Mouse (Mus musculus) hindbrain, embryonic 13.5 days (tissue): ENCODE results near the gene Mlph. TPM values are rescaled to one million over a fixed set of nuclear protein-coding genes. Genes with fewer than 3 reads are reported as not detected.

Source experiments
- ATAC-seq: fragments of 200-750 bp; cut with Nextera tagmentation; 2 replicates; pipeline ENCODE4 v1.8.0; 2017; ENCODE audit warnings: moderate TSS enrichment; ENCODE audit not compliant: low FRiP score
- H3K27ac ChIP-seq: fragments of 300-500 bp; sonication (generic); 2 replicates; pipeline ENCODE4 v1.5.1; 2015; ENCODE audit warnings: inconsistent platforms, mild to moderate bottlenecking, moderate library complexity
- H3K27me3 ChIP-seq: fragments of 300-500 bp; sonication (generic); 2 replicates; pipeline ENCODE4 v1.6.1; 2015; ENCODE audit warnings: mild to moderate bottlenecking, inconsistent platforms
- H3K36me3 ChIP-seq: fragments of 300-500 bp; sonication (generic); 2 replicates; pipeline ENCODE4 v1.6.1; 2015; ENCODE audit warnings: mild to moderate bottlenecking, inconsistent platforms
- H3K4me1 ChIP-seq: fragments of 300-500 bp; sonication (generic); replicated peaks from 2 replicates; pipeline ENCODE4 v1.6.1; 2015; ENCODE audit warnings: inconsistent platforms
- H3K4me2 ChIP-seq: fragments of 300-500 bp; sonication (generic); 2 replicates; pipeline ENCODE4 v1.6.1; 2015; ENCODE audit warnings: inconsistent platforms, mild to moderate bottlenecking, moderate library complexity
- H3K4me3 ChIP-seq: fragments of 300-500 bp; sonication (generic); 2 replicates; pipeline ENCODE4 v1.5.1; 2015; ENCODE audit warnings: mild to moderate bottlenecking, inconsistent platforms
- H3K9ac ChIP-seq: fragments of 300-500 bp; sonication (generic); 2 replicates; pipeline ENCODE4 v1.6.1; 2015; ENCODE audit warnings: mild to moderate bottlenecking, inconsistent platforms
- H3K9me3 ChIP-seq: fragments of 300-500 bp; sonication (generic); 2 replicates; pipeline ENCODE4 v1.6.1; 2016; ENCODE audit warnings: inconsistent platforms
- WGBS: fragments of 180-500 bp; shearing (Covaris S2); methylation state at CpG from one replicate; pipeline ENCODE4 v1.1.7; 2015; 5-methylcytosine and 5-hydroxymethylcytosine counted together
- polyA plus RNA-seq: library from polyadenylated mRNA; unstranded; fragments of >200 nt; fragmentation: Nextera tagmentation; extraction: Ambion mirVana; gene quantifications from 2 replicates; pipeline ENCODE4 v1.2.1, GENCODE M21; 2015

Mlph gene
- polyA plus RNA-seq, 1 experiment from 2014 or later = 0.04 TPM

DNA sequence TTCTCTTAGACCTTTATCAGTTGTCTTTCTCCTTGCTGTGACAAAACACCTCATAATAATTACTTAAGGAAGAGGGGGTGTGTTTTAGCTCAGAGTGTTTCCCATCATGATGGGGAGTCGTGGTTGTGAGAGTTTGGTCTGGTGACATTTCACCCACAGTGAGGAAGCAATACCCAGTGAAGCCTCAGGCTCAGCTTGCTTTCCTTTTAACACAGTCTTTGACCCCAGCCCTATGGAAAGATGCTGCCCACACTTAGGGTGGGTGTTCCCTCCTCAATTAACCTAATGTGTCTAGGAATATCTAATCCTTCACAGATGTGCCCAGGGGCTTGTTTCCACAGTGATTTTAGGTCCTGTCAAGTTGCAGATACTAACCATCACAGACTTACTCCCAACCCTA is 16.9 kb upstream of the Mlph start:
- Histone ChIP-seq H3K9me3 (no peaks in the 10 kb centered on the region), H3K4me1 (peaks cover 10% of the 10 kb centered on the region; the same call in 1 of the 2 replicates), H3K4me3 (no peak overlapping the region), H3K9ac (no peak overlapping the region), H3K27me3 (no peaks in the 10 kb centered on the region), H3K4me2 (no peak overlapping the region), H3K36me3 (no peaks in the 10 kb centered on the region), H3K27ac (no peak overlapping the region)
- 70% methylated on average over 1 of the region's 1 CpGs for WGBS
- ATAC-seq = no peak

DNA sequence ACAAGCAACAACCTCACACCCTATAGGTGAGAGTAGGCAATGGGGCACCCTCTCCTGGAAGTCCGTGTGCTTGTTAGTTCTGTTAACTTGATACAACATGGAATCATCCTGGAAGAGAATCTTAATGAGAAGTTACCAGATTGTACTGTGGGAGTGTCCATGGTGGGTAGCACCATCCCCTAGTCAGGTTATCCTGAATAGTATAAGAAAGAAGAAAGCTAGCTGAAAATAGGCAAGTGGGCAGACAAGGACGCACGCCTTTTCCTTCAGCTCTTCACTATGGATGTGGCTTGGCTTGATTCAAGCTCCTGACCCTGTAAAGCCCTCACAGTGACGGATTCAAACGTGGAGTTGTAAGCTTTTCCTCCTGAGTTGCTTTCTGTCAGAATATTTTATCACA is 15.1 kb upstream of the Mlph start:
- H3K9me3 ChIP-seq = no peaks in the 10 kb centered on the region
- H3K4me3 ChIP-seq = no peak overlapping the region
- H3K27ac ChIP-seq = no peak overlapping the region
- H3K4me1 ChIP-seq = peaks cover 10% of the 10 kb centered on the region; the same call in 1 of the 2 replicates
- H3K27me3 ChIP-seq = no peaks in the 10 kb centered on the region
- no peak overlapping the region for H3K9ac ChIP-seq
- 92% methylated on average over 5 of the region's 5 CpGs for WGBS
- H3K36me3 ChIP-seq = no peaks in the 10 kb centered on the region
- ATAC-seq = no peak
- no peak overlapping the region for H3K4me2 ChIP-seq

DNA sequence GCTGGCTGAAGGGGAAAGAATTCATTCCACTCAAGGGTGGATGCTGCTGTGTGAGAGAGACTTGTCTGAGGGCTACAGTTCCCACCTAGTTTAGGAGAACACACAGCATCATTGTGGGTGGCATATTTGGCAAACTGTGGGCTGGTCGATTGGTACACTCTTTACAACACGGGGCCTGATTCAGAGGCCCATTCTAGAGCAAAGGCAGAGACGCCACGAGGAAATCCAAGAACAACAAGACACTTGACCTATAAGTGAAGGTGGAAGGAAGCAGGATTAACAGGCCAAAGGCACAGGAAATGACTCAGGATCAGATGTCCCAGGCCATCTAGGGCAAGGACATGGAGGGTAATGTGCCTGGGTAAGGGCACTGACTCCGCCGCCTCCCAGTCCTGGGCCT is 14.5 kb upstream of the Mlph start:
- peaks cover 10% of the 10 kb centered on the region; the same call in 1 of the 2 replicates for H3K4me1 ChIP-seq
- WGBS = 89% methylated on average over 6 of the region's 6 CpGs
- no peaks in the 10 kb centered on the region for H3K36me3 ChIP-seq
- no peak overlapping the region for H3K4me2 ChIP-seq
- no peak overlapping the region for H3K9ac ChIP-seq
- no peaks in the 10 kb centered on the region for H3K27me3 ChIP-seq
- no peaks in the 10 kb centered on the region for H3K9me3 ChIP-seq
- no peak overlapping the region for H3K27ac ChIP-seq
- ATAC-seq = no peak
- no peak overlapping the region for H3K4me3 ChIP-seq

DNA sequence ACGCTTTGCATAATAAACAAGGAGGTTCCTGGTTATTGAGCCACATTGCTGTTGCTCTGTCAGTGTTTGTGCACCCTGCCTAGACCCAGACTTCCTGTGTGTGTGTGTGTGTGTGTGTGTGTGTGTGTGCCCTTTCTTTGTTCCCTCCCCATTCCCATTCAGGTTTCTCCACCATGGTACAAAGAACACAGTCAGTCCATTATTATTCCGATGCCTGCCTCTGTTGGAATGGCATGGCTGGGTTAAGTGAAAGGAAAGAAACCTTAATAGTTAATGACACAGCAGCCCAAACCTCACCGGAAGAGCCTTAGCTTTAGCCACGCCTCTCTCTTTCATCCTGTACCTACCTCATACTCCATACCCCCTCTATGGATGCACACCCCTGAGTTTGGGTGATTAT is 13.6 kb upstream of the Mlph start:
- ATAC-seq = no peak
- H3K36me3 ChIP-seq = no peaks in the 10 kb centered on the region
- peaks cover 10% of the 10 kb centered on the region; the same call in 1 of the 2 replicates for H3K4me1 ChIP-seq
- WGBS = 56% methylated on average over 4 of the region's 4 CpGs
- H3K4me2 ChIP-seq = no peak overlapping the region
- H3K9me3 ChIP-seq = no peaks in the 10 kb centered on the region
- H3K27ac ChIP-seq = no peak overlapping the region
- H3K9ac ChIP-seq = no peak overlapping the region
- no peaks in the 10 kb centered on the region for H3K27me3 ChIP-seq
- H3K4me3 ChIP-seq = no peak overlapping the region

DNA sequence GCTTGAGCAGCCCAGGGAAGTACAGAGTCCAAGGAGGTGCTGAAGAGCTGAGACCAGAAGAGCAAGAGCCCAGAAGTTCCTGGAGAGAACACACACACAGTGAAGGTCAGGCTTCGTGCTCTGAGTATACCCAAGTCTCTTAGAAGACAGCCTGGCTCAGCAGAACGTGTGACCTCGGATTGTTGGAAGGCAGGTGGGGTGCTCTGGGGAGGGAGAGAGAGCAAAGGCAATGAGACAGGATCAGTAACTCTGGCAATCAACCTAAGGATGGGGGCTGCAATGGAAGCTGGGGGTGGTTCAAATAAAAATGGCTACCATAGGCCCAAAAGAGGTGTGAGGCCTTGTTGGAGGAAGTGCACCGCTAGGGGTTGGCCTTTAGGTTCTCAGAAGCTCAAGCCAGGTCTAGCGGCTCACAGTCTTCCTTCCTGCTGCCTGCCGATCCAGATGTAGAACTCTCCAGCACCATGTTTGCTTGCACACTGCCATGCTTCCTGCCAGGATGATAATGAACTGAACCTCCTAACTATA is 13.1 kb upstream of the Mlph start:
- peaks cover 8% of the 10 kb centered on the region; the same call in 1 of the 2 replicates for H3K4me1 ChIP-seq
- ATAC-seq = no peak
- no peak overlapping the region for H3K9ac ChIP-seq
- no peaks in the 10 kb centered on the region for H3K36me3 ChIP-seq
- 88% methylated on average over 6 of the region's 6 CpGs for WGBS
- H3K9me3 ChIP-seq = no peaks in the 10 kb centered on the region
- H3K27ac ChIP-seq = no peak overlapping the region
- H3K4me2 ChIP-seq = no peak overlapping the region
- no peaks in the 10 kb centered on the region for H3K27me3 ChIP-seq
- no peak overlapping the region for H3K4me3 ChIP-seq

DNA sequence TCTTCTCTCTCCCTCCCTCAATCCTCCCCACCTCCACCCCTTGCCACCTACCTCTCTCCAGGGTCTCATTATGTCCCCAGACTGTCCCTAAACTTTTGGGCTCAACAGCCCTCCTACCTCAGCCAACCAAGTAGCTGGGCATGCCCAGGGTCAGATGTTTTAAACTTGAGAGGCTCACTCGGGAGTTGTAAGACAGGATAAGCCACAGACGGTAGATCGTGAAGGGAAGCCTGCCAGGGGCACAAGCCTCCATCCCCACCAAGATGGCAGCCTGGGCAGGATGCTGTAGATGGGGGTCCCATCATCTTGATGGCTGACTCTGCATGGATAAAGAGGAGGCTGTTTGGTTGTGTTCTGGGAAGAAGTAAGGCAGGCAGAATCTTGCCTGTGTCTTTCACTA is 12.1 kb upstream of the Mlph start:
- H3K9ac ChIP-seq = no peak overlapping the region
- no peak overlapping the region for H3K27ac ChIP-seq
- no peak overlapping the region for H3K4me3 ChIP-seq
- peaks cover 3% of the 10 kb centered on the region; the same call in 1 of the 2 replicates for H3K4me1 ChIP-seq
- no peak overlapping the region for H3K4me2 ChIP-seq
- 87% methylated on average over 3 of the region's 3 CpGs for WGBS
- ATAC-seq = no peak
- H3K27me3 ChIP-seq = no peaks in the 10 kb centered on the region
- H3K9me3 ChIP-seq = no peaks in the 10 kb centered on the region
- no peaks in the 10 kb centered on the region for H3K36me3 ChIP-seq

DNA sequence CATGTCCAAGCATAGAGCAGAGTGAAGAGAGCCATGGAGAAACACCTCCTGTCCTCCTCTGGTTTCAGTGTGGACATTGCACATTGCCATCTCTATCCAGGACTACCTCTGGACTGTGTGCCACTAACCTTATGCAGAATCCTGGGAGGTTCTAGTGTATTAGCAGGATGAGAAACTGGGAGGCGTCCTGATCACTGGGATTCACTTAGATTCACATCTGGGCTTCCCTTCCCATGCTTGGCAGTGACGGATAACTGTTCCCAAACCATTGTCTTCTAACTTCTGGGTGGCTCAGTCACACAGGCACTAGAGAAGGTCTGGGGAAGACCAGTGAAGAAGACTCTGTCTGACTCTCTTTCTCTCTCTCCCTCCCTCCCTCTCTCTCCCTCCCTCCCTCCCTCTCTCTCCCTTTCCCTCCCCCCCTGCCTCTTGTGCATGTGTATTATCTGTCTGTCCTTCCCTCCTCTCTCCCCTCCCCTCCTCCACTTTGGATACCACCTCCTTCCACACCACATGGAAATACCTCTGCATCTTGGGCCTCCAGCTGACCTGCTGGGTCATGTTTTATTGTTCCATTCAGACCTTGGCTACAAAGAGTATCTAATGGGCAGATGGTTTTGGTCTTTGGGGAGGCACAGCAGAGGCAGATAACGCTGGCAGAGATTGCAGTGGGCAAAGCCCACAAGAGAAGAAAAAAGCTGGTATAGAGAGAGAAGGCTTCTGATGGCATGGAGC is 11.5 kb upstream of the Mlph start:
- Histone ChIP-seq H3K9me3 (no peaks in the 10 kb centered on the region), H3K4me1 (peaks cover 3% of the 10 kb centered on the region; the same call in 1 of the 2 replicates), H3K9ac (no peak overlapping the region), H3K27me3 (0 out of 2 replicates have a peak, but pooled peaks cover 3% of the 10 kb centered on the region), H3K4me3 (no peak overlapping the region), H3K4me2 (no peak overlapping the region), H3K36me3 (no peaks in the 10 kb centered on the region), H3K27ac (no peak overlapping the region)
- WGBS = 40% methylated on average over 3 of the region's 3 CpGs
- ATAC-seq = no peak

DNA sequence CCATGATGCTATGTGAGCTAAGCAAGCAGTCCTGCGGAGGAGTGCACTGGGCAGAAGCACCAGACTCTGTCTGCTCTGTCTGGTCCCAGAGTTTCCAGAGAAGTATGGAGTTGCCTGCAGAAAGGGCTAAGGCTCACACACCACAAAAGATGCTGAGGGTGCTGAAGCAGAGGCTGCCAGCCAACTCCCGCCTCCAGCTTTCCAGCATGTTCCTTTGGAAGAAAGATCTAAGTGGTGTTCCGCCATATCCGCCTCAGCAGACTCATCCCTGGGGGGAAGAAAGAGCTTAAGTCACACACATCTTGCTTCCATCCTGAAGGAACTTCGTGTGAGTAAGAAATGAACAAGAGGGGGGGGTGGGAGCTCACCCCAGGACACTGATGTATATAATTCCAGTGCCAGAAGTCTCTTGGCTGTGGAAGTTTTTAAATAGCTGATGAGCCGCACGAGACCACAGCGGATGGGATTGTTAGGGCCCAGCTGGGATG is 10.9 kb upstream of the Mlph start:
- Histone ChIP-seq H3K9ac (no peak overlapping the region), H3K27ac (no peak overlapping the region), H3K27me3 (0 out of 2 replicates have a peak, but pooled peaks cover 6% of the 10 kb centered on the region), H3K4me2 (no peak overlapping the region), H3K36me3 (no peaks in the 10 kb centered on the region), H3K9me3 (no peaks in the 10 kb centered on the region), H3K4me1 (peaks cover 3% of the 10 kb centered on the region; the same call in 1 of the 2 replicates), H3K4me3 (no peak overlapping the region)
- WGBS = 73% methylated on average over 8 of the region's 8 CpGs
- no peak for ATAC-seq

DNA sequence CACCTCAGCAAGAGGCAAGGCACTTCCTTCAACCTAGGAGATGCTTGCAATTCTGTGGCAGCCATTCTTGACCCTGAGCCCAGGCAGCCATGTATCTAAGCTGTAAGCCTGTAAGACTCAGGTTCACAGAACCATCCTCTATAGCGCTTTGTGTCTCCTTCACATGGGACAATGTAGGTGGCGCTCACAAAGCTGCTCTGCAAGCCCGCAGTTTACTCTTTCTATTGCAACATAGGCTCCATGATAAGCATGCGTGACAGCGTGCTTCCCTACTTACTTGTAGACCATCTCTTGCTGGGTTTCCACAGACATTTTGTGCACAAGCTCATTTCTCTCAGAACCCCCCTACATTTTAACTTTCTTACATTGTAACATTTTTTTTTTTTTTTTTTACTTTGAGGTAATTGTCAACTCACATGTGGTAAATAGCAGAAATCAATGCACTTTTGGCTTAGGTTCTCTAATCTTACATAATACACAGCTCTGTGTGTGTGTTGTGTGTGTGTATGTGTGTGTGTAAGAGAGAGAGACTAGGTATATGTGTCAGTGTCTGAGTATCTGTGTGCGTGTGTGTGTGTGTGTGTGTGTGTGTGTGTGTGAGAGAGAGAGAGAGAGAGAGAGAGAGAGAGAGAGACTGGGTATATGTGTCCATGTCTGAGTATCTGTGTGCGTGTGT is 10.0 kb upstream of the Mlph start:
- 86% methylated on average over 7 of the region's 7 CpGs for WGBS
- Histone ChIP-seq H3K27ac (no peak overlapping the region), H3K4me1 (peaks cover 8% of the 10 kb centered on the region)

DNA sequence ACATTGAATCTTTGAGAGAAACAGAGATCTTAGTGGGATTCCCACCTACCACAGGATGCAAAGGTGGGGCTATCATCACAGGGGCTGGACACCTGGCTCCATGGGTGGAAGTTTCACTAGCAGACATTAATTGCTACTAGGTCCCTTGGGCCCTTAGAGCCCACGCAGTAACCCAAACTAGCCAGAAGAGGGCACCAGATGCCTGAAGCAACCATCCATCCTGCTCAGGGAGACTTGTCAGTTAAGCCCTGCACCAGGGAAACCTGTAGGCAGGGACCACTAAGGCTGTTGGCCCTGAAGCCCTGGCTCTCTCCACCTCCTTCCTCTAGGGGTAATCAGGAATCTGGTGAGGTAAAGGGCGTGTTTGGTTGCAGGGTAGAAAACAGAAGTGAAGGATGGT is 8.5 kb upstream of the Mlph start:
- Histone ChIP-seq H3K4me3 (no peak overlapping the region), H3K9ac (no peak overlapping the region), H3K4me1 (peaks cover 11% of the 10 kb centered on the region), H3K27me3 (0 out of 2 replicates have a peak, but pooled peaks cover 16% of the 10 kb centered on the region), H3K27ac (no peak overlapping the region), H3K36me3 (no peaks in the 10 kb centered on the region), H3K4me2 (no peak overlapping the region), H3K9me3 (no peaks in the 10 kb centered on the region)
- no peak for ATAC-seq
- WGBS = 13% methylated on average over 2 of the region's 2 CpGs

More for the DNA sequence above, 10.0 kb upstream of the Mlph start:
- Histone ChIP-seq H3K4me3 (no peak overlapping the region), H3K27me3 (0 out of 2 replicates have a peak, but pooled peaks cover 12% of the 10 kb centered on the region), H3K9me3 (no peaks in the 10 kb centered on the region), H3K9ac (no peak overlapping the region), H3K4me2 (no peak overlapping the region), H3K36me3 (no peaks in the 10 kb centered on the region)
- ATAC-seq = no peak

DNA sequence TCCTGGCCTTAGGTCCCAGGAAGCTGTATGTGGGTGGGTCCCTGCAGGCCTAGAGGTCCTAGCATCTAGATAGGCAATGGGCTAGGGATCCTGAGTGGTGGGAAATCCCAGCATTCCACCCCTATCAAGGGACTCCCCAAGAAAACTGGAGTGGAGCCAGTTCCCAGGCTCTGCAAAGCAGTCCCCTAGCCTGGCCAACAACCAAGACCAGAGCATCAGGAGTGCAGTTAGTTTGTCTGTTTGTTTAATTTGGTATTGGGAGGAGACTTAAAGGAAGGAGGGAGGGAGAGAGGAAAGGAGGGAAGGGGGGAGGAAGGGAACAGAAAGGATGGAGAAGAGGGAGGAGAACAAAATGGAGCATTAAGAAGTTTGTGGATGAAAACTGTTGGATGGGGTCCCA is 5.7 kb upstream of the Mlph start:
- Histone ChIP-seq H3K4me3 (no peak overlapping the region), H3K4me2 (no peak overlapping the region), H3K36me3 (no peaks in the 10 kb centered on the region), H3K4me1 (peaks cover 11% of the 10 kb centered on the region), H3K9me3 (no peaks in the 10 kb centered on the region), H3K27ac (no peak overlapping the region), H3K9ac (no peak overlapping the region), H3K27me3 (peaks cover 18% of the 10 kb centered on the region; the same call in 1 of the 2 replicates)
- no peak; the same call in 1 of the 2 replicates for ATAC-seq

DNA sequence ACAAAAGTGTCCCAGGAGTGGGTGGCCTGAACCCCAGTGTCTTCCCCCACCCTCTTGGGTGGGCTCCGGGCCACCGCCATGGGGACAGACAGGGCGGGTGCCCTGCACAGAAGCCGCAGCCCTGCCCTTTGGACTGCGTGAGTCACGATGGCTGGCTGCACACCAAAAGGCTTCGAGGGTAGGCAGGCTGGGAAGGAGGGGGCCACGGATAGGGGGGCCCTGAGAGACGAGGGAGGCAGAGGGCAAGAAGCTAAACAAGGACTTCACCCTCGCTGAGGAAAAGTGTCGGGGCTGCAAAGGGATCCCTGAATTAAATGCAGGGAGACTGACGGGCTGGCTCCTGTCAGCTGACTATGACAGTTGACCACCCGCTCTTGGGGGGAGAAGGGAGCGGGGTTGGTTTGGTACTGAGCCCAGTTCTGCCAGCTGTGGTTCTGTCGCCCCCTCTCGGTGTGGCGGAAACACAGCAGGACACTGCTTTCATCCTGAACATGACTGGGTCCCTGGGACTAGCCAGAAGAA is 5.2 kb upstream of the Mlph start:
- H3K27ac ChIP-seq = no peak overlapping the region
- H3K4me1 ChIP-seq = peaks cover 13% of the 10 kb centered on the region
- WGBS = 33% methylated on average over 17 of the region's 17 CpGs
- H3K36me3 ChIP-seq = no peaks in the 10 kb centered on the region
- no peak overlapping the region for H3K9ac ChIP-seq
- H3K4me3 ChIP-seq = no peak overlapping the region
- H3K27me3 ChIP-seq = peaks cover 23% of the 10 kb centered on the region
- peak; percentile 65; the same call in 1 of the 2 replicates for ATAC-seq
- H3K4me2 ChIP-seq = peak overlapping the region; percentile 17; the same call in 1 of the 2 replicates
- H3K9me3 ChIP-seq = no peaks in the 10 kb centered on the region
